Mouse (Mus musculus): ENCODE results near the gene Gm21915. TPM values are rescaled to one million over a fixed set of nuclear protein-coding genes. Genes with fewer than 3 reads are reported as not detected.

The Gm21915 gene
- polyA plus RNA-seq, 1 experiment from 2014 or later, result not detected

- ATAC-seq (ENCODE audit: insufficient number of reproducible peaks, low FRiP score), result no peak
- no peaks in the 10 kb centered on the region for H3K36me3 ChIP-seq
- no peak overlapping the region for H3K4me2 ChIP-seq
These were observed 1.0 kb downstream of the Gm21915 start for GRCm38 (mm10) chr9:40671323-40671930.

DNA sequence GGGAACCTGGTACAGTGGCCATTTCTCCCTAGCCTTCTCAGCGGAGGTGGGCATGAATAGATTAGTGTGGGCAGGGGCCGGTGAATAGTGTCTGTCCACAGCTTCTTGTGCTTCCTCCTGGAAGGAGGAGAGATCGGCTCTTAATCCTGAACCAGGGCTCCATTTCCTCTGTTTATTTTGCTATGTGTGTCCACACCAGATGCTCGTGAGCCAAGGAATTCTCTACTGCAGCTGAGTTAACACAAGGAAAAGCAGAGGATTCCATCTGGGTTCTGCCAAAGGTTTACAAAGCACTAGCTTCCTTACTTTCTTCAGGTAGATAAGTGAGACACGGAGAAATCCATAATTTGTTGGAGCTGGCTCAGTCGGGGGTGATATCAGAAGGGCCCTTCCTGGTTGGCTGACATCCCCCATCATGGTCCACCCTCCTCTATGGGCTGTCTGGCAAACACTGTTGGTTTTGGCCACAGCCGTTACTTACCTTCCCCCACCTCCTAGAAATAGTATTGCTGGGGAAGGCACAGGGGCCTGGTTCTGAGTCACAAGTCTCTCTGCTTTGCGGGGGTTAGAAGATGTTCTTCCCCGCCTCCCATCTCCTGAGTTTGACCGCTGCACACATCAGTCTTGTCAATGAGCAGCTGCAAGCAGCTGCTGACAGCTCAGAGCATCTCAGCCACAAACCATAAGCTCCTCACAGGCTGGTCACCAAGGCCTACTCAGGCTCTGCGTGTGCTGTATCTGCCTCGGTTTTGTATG is 5.0 kb downstream of the Gm21915 start:
- ATAC-seq (ENCODE audit: insufficient number of reproducible peaks, low FRiP score), result peak; percentile 68; the same call in 1 of the 2 replicates
- Histone ChIP-seq H3K4me2 (0 out of 2 replicates have a peak overlapping the region, but pooled peaks have one; percentile 1), H3K4me1 (replicated peaks) (peaks cover 15% of the 10 kb centered on the region), H3K4me3 (no peak overlapping the region), H3K36me3 (no peaks in the 10 kb centered on the region), H3K9me3 (replicated peaks) (no peaks in the 10 kb centered on the region), H3K27me3 (replicated peaks) (no peaks in the 10 kb centered on the region), H3K27ac (ENCODE audit: poor library complexity, severe bottlenecking) (no peak overlapping the region), H3K9ac (no peak overlapping the region)
- WGBS, result 48% methylated on average over 12 of the region's 12 CpGs

More at GRCm38 (mm10) chr9:40671323-40671930, 1.0 kb downstream of the Gm21915 start:
- Histone ChIP-seq H3K9ac (no peak overlapping the region), H3K9me3 (replicated peaks) (no peaks in the 10 kb centered on the region), H3K27ac (ENCODE audit: poor library complexity, severe bottlenecking) (no peak overlapping the region), H3K27me3 (replicated peaks) (no peaks in the 10 kb centered on the region), H3K4me3 (no peak overlapping the region), H3K4me1 (replicated peaks) (peaks cover 15% of the 10 kb centered on the region)
- WGBS, result 42% methylated on average over 4 of the region's 4 CpGs

GRCm38 (mm10) chr9:40678653-40679052 is 8.2 kb downstream of the Gm21915 start:
- Histone ChIP-seq H3K4me3 (no peak overlapping the region), H3K4me2 (no peak overlapping the region), H3K36me3 (no peaks in the 10 kb centered on the region), H3K9me3 (replicated peaks) (no peaks in the 10 kb centered on the region), H3K27me3 (replicated peaks) (peaks cover 10% of the 10 kb centered on the region; the same call in 1 of the 2 replicates), H3K4me1 (replicated peaks) (peaks cover 8% of the 10 kb centered on the region; the same call in 1 of the 2 replicates), H3K27ac (ENCODE audit: poor library complexity, severe bottlenecking) (no peak overlapping the region), H3K9ac (no peak overlapping the region)
- no peak for ATAC-seq (ENCODE audit: insufficient number of reproducible peaks, low FRiP score)
- WGBS, result 66% methylated on average over 4 of the region's 4 CpGs

DNA sequence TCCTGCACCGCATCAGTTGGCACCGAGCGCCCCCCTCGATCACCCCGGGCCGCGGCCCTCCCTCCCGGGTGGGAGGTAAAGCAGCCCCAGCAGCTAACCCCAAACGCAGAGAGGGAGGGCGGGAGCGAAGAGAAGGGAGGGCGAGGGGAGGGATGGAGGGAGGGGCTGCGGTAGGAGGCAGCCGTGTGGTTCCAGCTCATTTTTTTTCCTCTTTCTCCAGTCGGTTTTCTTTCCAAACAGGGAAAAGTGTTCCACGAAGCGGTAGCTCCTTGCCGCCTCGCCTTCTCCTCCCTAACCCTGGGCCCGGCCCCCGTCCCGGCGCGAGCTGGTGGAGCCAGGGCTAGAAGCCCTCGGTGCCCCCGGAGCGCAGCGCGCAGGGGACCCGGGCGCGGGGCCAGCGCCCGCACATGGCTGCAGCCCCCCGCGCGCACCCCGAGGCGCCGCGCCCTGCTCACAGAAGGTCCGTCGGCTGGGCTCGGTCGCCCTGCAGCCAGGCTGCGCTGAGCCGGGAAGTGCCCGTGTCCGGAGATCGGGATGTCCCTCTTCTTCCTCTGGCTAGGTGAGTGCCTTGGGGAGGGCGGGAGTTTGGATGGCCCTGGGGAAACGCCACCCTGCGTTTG is 15.5 kb downstream of the Gm21915 start, which contains the start of gene Clmp:
Gene Clmp (plus strand): TSS at position 162 of the 620 bp plus-strand sequence.
- under 1% methylated on average over 51 of the region's 53 CpGs for WGBS
- H3K9ac ChIP-seq, result peak within 1 kb of the TSS; percentile 80

DNA sequence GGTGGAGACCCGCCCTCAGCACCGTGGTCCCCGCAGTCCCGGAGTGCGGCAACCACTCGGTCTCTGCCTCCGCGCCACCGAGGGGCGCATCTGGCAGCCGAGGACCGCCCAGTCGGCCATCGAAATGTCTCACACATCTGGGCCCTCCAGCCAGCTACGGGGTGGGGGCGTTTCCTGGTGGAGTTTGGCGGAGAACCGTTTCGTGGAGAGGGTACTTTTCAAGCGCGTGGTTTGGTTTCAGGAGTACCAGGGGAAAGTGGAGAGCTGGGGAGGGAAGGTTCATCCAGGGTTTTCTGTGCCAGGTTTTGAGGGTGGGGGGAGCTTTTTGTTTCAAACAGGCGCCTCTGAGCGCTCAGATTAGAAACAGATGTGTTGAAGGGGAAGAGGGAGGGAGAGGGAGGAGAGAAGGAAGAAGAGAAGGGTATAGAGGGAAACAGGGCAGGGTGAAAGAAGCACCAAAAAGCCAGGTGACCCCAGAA is 16.0 kb downstream of the Gm21915 start:
- peak overlapping the region; percentile 83 for H3K27ac ChIP-seq (ENCODE audit: poor library complexity, severe bottlenecking)
- H3K4me3 ChIP-seq, result peak overlapping the region; percentile 71
- H3K36me3 ChIP-seq, result no peaks in the 10 kb centered on the region
- no peaks in the 10 kb centered on the region for H3K9me3 ChIP-seq (replicated peaks)
- H3K9ac ChIP-seq, result peak overlapping the region; percentile 80
- peak; percentile 63 for ATAC-seq (ENCODE audit: insufficient number of reproducible peaks, low FRiP score)
- H3K4me2 ChIP-seq, result peak overlapping the region; percentile 97
- H3K4me1 ChIP-seq (replicated peaks), result no peaks in the 10 kb centered on the region
- 0% methylated on average over 23 of the region's 23 CpGs for WGBS
- peaks cover 34% of the 10 kb centered on the region for H3K27me3 ChIP-seq (replicated peaks)

More for the DNA sequence above, 15.5 kb downstream of the Gm21915 start, which contains the start of gene Clmp:
- Histone ChIP-seq H3K4me1 (replicated peaks) (no peaks in the 10 kb centered on the region), H3K27me3 (replicated peaks) (peaks cover 38% of the 10 kb centered on the region), H3K9me3 (replicated peaks) (no peaks in the 10 kb centered on the region), H3K27ac (ENCODE audit: poor library complexity, severe bottlenecking) (peak within 1 kb of the TSS; percentile 83), H3K4me2 (peak within 1 kb of the TSS; percentile 97), H3K4me3 (peak within 1 kb of the TSS; percentile 71), H3K36me3 (no peaks in the 10 kb centered on the region)
- peak; percentile 49 for ATAC-seq (ENCODE audit: insufficient number of reproducible peaks, low FRiP score)

- peaks cover 34% of the 10 kb centered on the region for H3K27me3 ChIP-seq (replicated peaks)
- WGBS, result 55% methylated on average over 5 of the region's 5 CpGs
- H3K36me3 ChIP-seq, result no peaks in the 10 kb centered on the region
- ATAC-seq (ENCODE audit: insufficient number of reproducible peaks, low FRiP score), result 0 out of 2 replicates have a peak, but pooled peaks have one; percentile 3
- H3K9me3 ChIP-seq (replicated peaks), result no peaks in the 10 kb centered on the region
- peak overlapping the region; percentile 97 for H3K4me2 ChIP-seq
- H3K9ac ChIP-seq, result peak overlapping the region; percentile 80
- H3K27ac ChIP-seq (ENCODE audit: poor library complexity, severe bottlenecking), result peak overlapping the region; percentile 83
- no peaks in the 10 kb centered on the region for H3K4me1 ChIP-seq (replicated peaks)
- peak overlapping the region; percentile 71 for H3K4me3 ChIP-seq
These were observed 16.6 kb downstream of the Gm21915 start for GRCm38 (mm10) chr9:40687053-40687452.

- H3K27ac ChIP-seq (ENCODE audit: poor library complexity, severe bottlenecking), result peak overlapping the region; percentile 83; the same call in 1 of the 2 replicates
- peaks cover 3% of the 10 kb centered on the region for H3K4me1 ChIP-seq (replicated peaks)
- H3K9me3 ChIP-seq (replicated peaks), result no peaks in the 10 kb centered on the region
- peak overlapping the region; percentile 71 for H3K4me3 ChIP-seq
- H3K27me3 ChIP-seq (replicated peaks), result peaks cover 31% of the 10 kb centered on the region
- WGBS, result 38% methylated on average over 3 of the region's 3 CpGs
- no peaks in the 10 kb centered on the region for H3K36me3 ChIP-seq
- H3K9ac ChIP-seq, result peak overlapping the region; percentile 80
- ATAC-seq (ENCODE audit: insufficient number of reproducible peaks, low FRiP score), result no peak
- H3K4me2 ChIP-seq, result peak overlapping the region; percentile 97
These were observed 17.1 kb downstream of the Gm21915 start for GRCm38 (mm10) chr9:40687553-40687952.

DNA sequence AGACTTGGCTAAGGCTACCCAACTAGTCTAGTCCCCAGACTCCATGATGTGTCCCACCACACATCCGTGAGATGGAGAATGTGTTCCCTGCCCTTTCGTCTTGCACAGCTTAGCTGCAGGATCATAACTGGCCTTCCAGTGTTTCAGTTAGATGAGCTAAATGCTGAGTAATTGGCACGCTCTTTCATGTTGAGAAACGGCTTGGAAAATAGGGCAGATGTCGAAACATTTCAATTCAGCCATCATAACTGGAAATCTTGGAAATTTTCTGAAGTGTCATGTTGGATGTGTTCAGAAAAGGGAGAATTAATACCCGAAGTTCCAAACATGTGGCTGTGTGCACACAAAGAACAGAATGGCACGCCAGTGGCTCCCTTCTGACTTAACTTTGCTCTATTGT is 20.1 kb downstream of the Gm21915 start:
- no peak overlapping the region for H3K4me2 ChIP-seq
- H3K36me3 ChIP-seq, result no peaks in the 10 kb centered on the region
- 84% methylated on average over 7 of the region's 7 CpGs for WGBS
- H3K27me3 ChIP-seq (replicated peaks), result peaks cover 22% of the 10 kb centered on the region
- no peak for ATAC-seq (ENCODE audit: insufficient number of reproducible peaks, low FRiP score)
- H3K4me1 ChIP-seq (replicated peaks), result peaks cover 26% of the 10 kb centered on the region
- H3K4me3 ChIP-seq, result no peak overlapping the region
- no peaks in the 10 kb centered on the region for H3K9me3 ChIP-seq (replicated peaks)
- no peak overlapping the region for H3K27ac ChIP-seq (ENCODE audit: poor library complexity, severe bottlenecking)
- H3K9ac ChIP-seq, result no peak overlapping the region

GRCm38 (mm10) chr9:40693026-40693425 is 22.6 kb downstream of the Gm21915 start:
- Histone ChIP-seq H3K36me3 (no peaks in the 10 kb centered on the region), H3K4me2 (no peak overlapping the region), H3K9me3 (replicated peaks) (no peaks in the 10 kb centered on the region), H3K27ac (ENCODE audit: poor library complexity, severe bottlenecking) (peak overlapping the region; percentile 60; the same call in 1 of the 2 replicates), H3K4me1 (replicated peaks) (peaks cover 28% of the 10 kb centered on the region), H3K27me3 (replicated peaks) (0 out of 2 replicates have a peak, but pooled peaks cover under 1% of the 10 kb centered on the region), H3K9ac (no peak overlapping the region), H3K4me3 (no peak overlapping the region)
- 18% methylated on average over 3 of the region's 3 CpGs for WGBS
- 0 out of 2 replicates have a peak, but pooled peaks have one; percentile 6 for ATAC-seq (ENCODE audit: insufficient number of reproducible peaks, low FRiP score)

GRCm38 (mm10) chr9:40693768-40694167 is 23.4 kb downstream of the Gm21915 start:
- Histone ChIP-seq H3K27me3 (replicated peaks) (no peaks in the 10 kb centered on the region), H3K27ac (ENCODE audit: poor library complexity, severe bottlenecking) (peak overlapping the region; percentile 60; the same call in 1 of the 2 replicates), H3K4me3 (no peak overlapping the region), H3K36me3 (no peaks in the 10 kb centered on the region), H3K9me3 (replicated peaks) (no peaks in the 10 kb centered on the region), H3K4me1 (replicated peaks) (peaks cover 32% of the 10 kb centered on the region), H3K4me2 (no peak overlapping the region), H3K9ac (no peak overlapping the region)
- 57% methylated on average over 5 of the region's 5 CpGs for WGBS
- no peak for ATAC-seq (ENCODE audit: insufficient number of reproducible peaks, low FRiP score)
